Mouse (Mus musculus): ENCODE results near the gene Sugct. TPM values are rescaled to one million over a fixed set of nuclear protein-coding genes. Genes with fewer than 3 reads are reported as not detected.

The Sugct gene
- polyA plus RNA-seq, 1 experiment from 2014 or later, result 2.3 TPM

DNA sequence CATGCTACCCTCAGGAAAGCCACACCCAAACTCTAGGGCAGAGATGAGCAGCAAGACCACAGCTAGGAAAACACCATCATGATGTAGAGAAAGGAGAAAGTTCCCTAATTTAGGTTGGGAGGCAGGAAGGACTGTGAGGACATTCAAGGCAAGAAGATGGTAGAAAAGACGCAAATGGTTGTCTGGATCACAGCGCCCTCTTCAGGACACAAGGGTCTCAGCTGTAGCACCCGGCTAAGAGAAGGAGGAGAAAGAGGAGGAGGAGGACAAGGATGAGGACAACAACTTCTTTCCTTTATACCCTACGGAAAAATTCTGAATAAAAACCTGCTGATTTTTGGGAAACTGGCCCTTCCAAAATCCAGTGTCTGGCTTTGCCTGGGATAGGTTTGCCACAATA lies 774.0 kb downstream of the Sugct start:
- Histone ChIP-seq H3K9ac (no peak overlapping the region), H3K4me2 (no peak overlapping the region), H3K9me3 (replicated peaks) (no peaks in the 10 kb centered on the region), H3K4me1 (no peaks in the 10 kb centered on the region), H3K36me3 (ENCODE audit: poor library complexity, severe bottlenecking) (no peaks in the 10 kb centered on the region), H3K4me3 (no peak overlapping the region), H3K27me3 (no peaks in the 10 kb centered on the region), H3K27ac (no peak overlapping the region)
- ATAC-seq, result no peak
- WGBS, result 45% methylated on average over 4 of the region's 4 CpGs

DNA sequence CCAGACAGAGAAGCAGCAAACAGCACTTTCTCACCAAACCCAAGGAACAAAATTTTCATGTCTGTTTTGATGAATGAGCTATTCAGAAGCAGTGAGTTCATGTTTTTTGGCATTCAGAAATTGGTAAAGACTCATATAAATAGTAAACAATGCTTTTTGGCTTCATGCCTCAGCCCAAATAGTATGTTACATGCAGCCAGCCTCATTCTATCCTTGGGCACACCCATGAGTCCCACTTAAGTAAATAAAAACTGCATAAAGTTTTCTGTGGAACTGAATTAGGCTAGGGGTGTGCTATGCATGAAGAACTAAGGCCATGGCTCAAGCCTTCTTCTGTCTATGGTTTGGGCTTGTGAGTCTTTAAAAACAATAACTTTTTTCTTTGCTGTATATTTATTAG lies 779.7 kb downstream of the Sugct start:
- no peak for ATAC-seq
- H3K4me1 ChIP-seq, result no peaks in the 10 kb centered on the region
- no peak overlapping the region for H3K4me3 ChIP-seq
- no peak overlapping the region for H3K9ac ChIP-seq
- no peaks in the 10 kb centered on the region for H3K36me3 ChIP-seq (ENCODE audit: poor library complexity, severe bottlenecking)
- H3K9me3 ChIP-seq (replicated peaks), result no peaks in the 10 kb centered on the region
- no peak overlapping the region for H3K27ac ChIP-seq
- no peak overlapping the region for H3K4me2 ChIP-seq
- H3K27me3 ChIP-seq, result no peaks in the 10 kb centered on the region

- H3K27me3 ChIP-seq, result no peaks in the 10 kb centered on the region
- H3K36me3 ChIP-seq (ENCODE audit: poor library complexity, severe bottlenecking), result no peaks in the 10 kb centered on the region
- no peak overlapping the region for H3K4me2 ChIP-seq
- no peak overlapping the region for H3K9ac ChIP-seq
- no peaks in the 10 kb centered on the region for H3K9me3 ChIP-seq (replicated peaks)
- ATAC-seq, result no peak
- H3K4me1 ChIP-seq, result no peaks in the 10 kb centered on the region
- H3K27ac ChIP-seq, result no peak overlapping the region
- H3K4me3 ChIP-seq, result no peak overlapping the region
Observed at GRCm38 (mm10) chr13:16912214-16912613, 783.1 kb downstream of the Sugct start.

DNA sequence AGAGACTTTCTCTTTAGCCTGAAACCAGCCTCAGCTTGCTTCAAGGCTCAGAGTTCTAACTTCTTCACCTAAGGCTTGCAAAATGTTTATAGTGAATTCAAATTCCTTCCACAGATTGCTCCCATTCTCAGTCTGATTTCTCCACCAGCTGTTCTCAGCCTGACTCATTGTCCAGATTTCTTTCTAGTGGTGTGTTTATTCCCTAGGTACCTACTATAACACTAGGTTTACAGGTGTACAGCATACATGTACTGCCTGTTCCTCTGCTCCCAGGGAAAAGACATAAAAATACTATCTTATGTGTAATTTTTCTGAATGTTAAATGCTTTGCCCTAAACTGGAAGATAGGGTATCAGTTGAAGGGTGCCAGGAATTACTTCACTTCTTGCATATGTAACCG lies 788.4 kb downstream of the Sugct start:
- H3K9ac ChIP-seq, result no peak overlapping the region
- H3K27me3 ChIP-seq, result no peaks in the 10 kb centered on the region
- WGBS, result 89% methylated on average over 1 of the region's 1 CpGs
- no peak overlapping the region for H3K4me2 ChIP-seq
- no peak for ATAC-seq
- H3K36me3 ChIP-seq (ENCODE audit: poor library complexity, severe bottlenecking), result no peaks in the 10 kb centered on the region
- H3K4me3 ChIP-seq, result no peak overlapping the region
- no peaks in the 10 kb centered on the region for H3K9me3 ChIP-seq (replicated peaks)
- no peak overlapping the region for H3K27ac ChIP-seq
- no peaks in the 10 kb centered on the region for H3K4me1 ChIP-seq

DNA sequence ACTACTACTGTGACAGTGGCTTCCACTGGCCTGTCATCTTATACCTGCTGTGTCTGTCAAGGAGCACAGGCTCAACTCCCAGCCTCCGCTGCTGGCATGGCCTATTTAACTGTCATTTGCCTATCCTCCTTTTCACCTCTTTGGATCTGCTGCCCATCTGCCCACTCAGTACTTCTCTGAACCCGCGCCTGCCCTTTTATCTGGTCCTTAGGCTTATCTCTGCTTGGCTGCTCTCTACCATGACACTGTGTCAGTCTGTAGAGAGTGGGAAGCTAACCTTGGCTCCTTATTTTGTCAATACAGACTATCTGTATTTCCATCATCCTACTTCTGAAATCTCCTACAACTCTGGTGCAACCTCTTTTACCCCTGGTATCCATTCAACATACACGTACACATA lies 793.9 kb downstream of the Sugct start:
- Histone ChIP-seq H3K4me1 (no peaks in the 10 kb centered on the region), H3K9me3 (replicated peaks) (no peaks in the 10 kb centered on the region), H3K36me3 (ENCODE audit: poor library complexity, severe bottlenecking) (no peaks in the 10 kb centered on the region), H3K27me3 (no peaks in the 10 kb centered on the region), H3K4me2 (no peak overlapping the region), H3K9ac (no peak overlapping the region), H3K27ac (no peak overlapping the region), H3K4me3 (no peak overlapping the region)
- ATAC-seq, result no peak
- 92% methylated on average over 4 of the region's 4 CpGs for WGBS

- H3K27me3 ChIP-seq, result no peaks in the 10 kb centered on the region
- ATAC-seq, result no peak
- no peaks in the 10 kb centered on the region for H3K4me1 ChIP-seq
- H3K4me3 ChIP-seq, result no peak overlapping the region
- H3K27ac ChIP-seq, result no peak overlapping the region
- no peak overlapping the region for H3K9ac ChIP-seq
- no peak overlapping the region for H3K4me2 ChIP-seq
- no peaks in the 10 kb centered on the region for H3K9me3 ChIP-seq (replicated peaks)
- no peaks in the 10 kb centered on the region for H3K36me3 ChIP-seq (ENCODE audit: poor library complexity, severe bottlenecking)
Observed at GRCm38 (mm10) chr13:16898084-16898792, 797.1 kb downstream of the Sugct start.

DNA sequence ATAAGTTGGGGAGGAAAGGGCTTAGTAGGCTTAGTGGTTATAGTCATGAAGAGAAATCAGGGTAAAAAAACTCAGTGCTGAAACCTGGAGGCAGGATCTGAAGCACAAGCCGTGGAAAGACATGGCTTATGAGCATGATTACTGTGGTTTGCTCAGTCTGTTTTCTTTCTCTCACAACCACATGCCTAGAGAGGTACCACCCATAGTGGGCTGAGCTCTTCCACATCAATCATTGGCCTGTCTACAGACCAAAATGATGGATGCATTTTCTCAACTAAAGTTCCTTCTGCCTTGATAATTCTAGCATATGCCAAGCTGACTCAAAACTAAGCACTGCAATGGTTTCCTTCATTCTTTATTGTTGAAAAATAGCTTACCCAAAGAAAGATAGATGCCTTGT lies 817.3 kb downstream of the Sugct start:
- Histone ChIP-seq H3K9ac (no peak overlapping the region), H3K27me3 (no peaks in the 10 kb centered on the region), H3K4me2 (no peak overlapping the region), H3K36me3 (ENCODE audit: poor library complexity, severe bottlenecking) (no peaks in the 10 kb centered on the region), H3K27ac (no peak overlapping the region), H3K4me3 (no peak overlapping the region), H3K4me1 (no peaks in the 10 kb centered on the region), H3K9me3 (replicated peaks) (no peaks in the 10 kb centered on the region)
- WGBS, result 90% methylated on average over 1 of the region's 1 CpGs
- no peak for ATAC-seq

GRCm38 (mm10) chr13:16859986-16860385 lies 835.4 kb downstream of the Sugct start:
- no peak overlapping the region for H3K27ac ChIP-seq
- no peaks in the 10 kb centered on the region for H3K4me1 ChIP-seq
- H3K4me2 ChIP-seq, result no peak overlapping the region
- no peaks in the 10 kb centered on the region for H3K9me3 ChIP-seq (replicated peaks)
- ATAC-seq, result no peak
- 38% methylated on average over 2 of the region's 2 CpGs for WGBS
- H3K27me3 ChIP-seq, result no peaks in the 10 kb centered on the region
- no peak overlapping the region for H3K9ac ChIP-seq
- no peaks in the 10 kb centered on the region for H3K36me3 ChIP-seq (ENCODE audit: poor library complexity, severe bottlenecking)
- no peak overlapping the region for H3K4me3 ChIP-seq

GRCm38 (mm10) chr13:16847236-16847635 lies 848.1 kb downstream of the Sugct start:
- H3K27me3 ChIP-seq, result no peaks in the 10 kb centered on the region
- no peaks in the 10 kb centered on the region for H3K36me3 ChIP-seq (ENCODE audit: poor library complexity, severe bottlenecking)
- WGBS, result 74% methylated on average over 2 of the region's 2 CpGs
- H3K4me1 ChIP-seq, result no peaks in the 10 kb centered on the region
- no peak overlapping the region for H3K27ac ChIP-seq
- H3K4me2 ChIP-seq, result no peak overlapping the region
- no peak for ATAC-seq
- H3K9me3 ChIP-seq (replicated peaks), result no peaks in the 10 kb centered on the region
- no peak overlapping the region for H3K9ac ChIP-seq
- no peak overlapping the region for H3K4me3 ChIP-seq

DNA sequence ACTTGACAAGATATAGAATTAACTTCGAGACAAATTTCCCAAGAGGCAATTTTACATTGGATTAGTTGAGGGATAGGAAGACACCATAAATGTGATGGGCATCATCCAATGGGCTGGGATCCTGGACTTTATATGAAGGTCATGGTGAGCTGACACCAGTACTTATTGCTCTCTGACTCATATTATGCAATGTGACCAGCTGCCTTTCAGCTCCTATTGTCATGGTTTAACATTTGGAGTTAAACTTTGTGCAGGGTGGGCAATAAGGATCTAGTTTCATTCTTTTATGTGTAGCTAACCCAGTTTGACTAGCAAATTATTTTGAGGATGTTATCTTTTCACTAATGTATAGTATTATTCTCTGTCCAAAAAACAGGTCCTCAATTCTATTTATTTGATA lies 854.4 kb downstream of the Sugct start:
- Histone ChIP-seq H3K4me1 (no peaks in the 10 kb centered on the region), H3K27me3 (no peaks in the 10 kb centered on the region), H3K4me2 (no peak overlapping the region), H3K9me3 (replicated peaks) (no peaks in the 10 kb centered on the region), H3K36me3 (ENCODE audit: poor library complexity, severe bottlenecking) (no peaks in the 10 kb centered on the region), H3K9ac (no peak overlapping the region), H3K27ac (no peak overlapping the region), H3K4me3 (no peak overlapping the region)
- no peak for ATAC-seq
- 84% methylated on average over 1 of the region's 1 CpGs for WGBS

DNA sequence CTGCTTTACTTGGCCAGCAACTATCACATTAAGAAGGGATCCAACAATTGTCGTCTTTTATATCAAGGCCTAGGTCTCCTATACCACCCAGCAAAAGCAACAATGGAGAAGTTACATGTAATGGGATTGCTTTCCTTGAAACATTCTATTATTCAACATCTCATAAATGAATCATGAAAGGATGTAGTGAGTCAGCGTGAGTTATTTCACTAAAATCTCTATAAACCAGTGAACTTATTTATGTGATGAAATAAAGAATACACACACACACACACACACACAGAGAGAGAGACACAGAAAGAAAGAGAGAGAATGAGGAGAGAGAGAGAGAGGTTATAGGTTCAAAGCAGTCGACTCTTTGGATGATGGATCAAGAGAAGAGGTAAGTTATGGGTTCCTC lies 856.9 kb downstream of the Sugct start:
- no peak for ATAC-seq
- no peak overlapping the region for H3K4me3 ChIP-seq
- H3K9ac ChIP-seq, result no peak overlapping the region
- H3K36me3 ChIP-seq (ENCODE audit: poor library complexity, severe bottlenecking), result no peaks in the 10 kb centered on the region
- H3K9me3 ChIP-seq (replicated peaks), result no peaks in the 10 kb centered on the region
- H3K27me3 ChIP-seq, result no peaks in the 10 kb centered on the region
- WGBS, result 90% methylated on average over 3 of the region's 3 CpGs
- H3K4me1 ChIP-seq, result no peaks in the 10 kb centered on the region
- H3K27ac ChIP-seq, result no peak overlapping the region
- no peak overlapping the region for H3K4me2 ChIP-seq

DNA sequence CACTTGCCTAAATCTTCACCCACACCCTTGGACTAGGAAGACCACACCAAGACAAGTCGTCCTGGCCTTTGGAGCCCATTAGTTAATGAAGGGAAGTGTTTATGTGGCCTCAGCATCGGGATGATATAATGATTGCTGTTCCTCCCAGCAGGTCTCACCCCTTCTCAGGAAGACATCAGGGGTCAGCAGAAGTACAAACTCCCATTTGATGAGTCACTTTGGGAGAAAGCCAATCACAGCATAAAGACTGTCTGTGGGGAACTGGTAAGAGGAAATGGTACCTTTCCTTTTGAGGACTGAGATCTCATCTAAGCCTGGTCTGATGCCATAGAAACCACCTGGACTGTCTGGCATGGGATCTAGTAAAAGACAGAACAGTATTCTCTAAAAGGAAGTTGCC lies 860.2 kb downstream of the Sugct start:
- H3K9me3 ChIP-seq (replicated peaks), result no peaks in the 10 kb centered on the region
- 76% methylated on average over 2 of the region's 2 CpGs for WGBS
- H3K4me3 ChIP-seq, result no peak overlapping the region
- no peak for ATAC-seq
- H3K4me1 ChIP-seq, result no peaks in the 10 kb centered on the region
- no peaks in the 10 kb centered on the region for H3K27me3 ChIP-seq
- H3K27ac ChIP-seq, result no peak overlapping the region
- H3K9ac ChIP-seq, result no peak overlapping the region
- no peak overlapping the region for H3K4me2 ChIP-seq
- H3K36me3 ChIP-seq (ENCODE audit: poor library complexity, severe bottlenecking), result no peaks in the 10 kb centered on the region

DNA sequence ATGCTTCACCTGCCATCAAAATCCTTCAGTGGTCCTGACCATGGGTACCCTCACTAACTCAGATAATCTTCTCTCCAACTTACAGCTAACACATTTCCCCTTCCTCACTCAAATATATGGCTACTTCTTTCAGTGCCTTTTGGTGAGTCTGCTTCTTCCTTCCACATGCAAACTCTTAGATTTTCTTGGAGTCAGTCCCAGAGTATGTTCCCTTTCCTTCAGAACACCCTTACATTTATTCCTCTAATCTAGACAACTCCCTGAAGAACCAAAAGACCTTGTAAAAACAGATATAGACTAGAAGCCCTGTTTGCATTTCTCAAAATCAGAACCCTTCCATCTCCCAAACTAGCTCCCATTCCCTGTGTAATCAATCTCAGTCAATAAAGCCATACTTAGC lies 862.3 kb downstream of the Sugct start:
- Histone ChIP-seq H3K4me3 (no peak overlapping the region), H3K9ac (no peak overlapping the region), H3K36me3 (ENCODE audit: poor library complexity, severe bottlenecking) (no peaks in the 10 kb centered on the region), H3K4me2 (no peak overlapping the region), H3K27me3 (no peaks in the 10 kb centered on the region), H3K4me1 (no peaks in the 10 kb centered on the region), H3K9me3 (replicated peaks) (no peaks in the 10 kb centered on the region), H3K27ac (no peak overlapping the region)
- no peak for ATAC-seq
